Mouse (Mus musculus) liver, adult 2 months (tissue): ENCODE data around the gene Pgm2.

ENCODE experiments used
- CTCF ChIP-seq: fragments of 200-500 bp; IDR thresholded peaks from 2 replicates; pipeline ENCODE4 v1.5.1; 2011; ENCODE audit warnings: low read depth, low read length, control low read depth
- POLR2A ChIP-seq: fragments of 200-500 bp; IDR thresholded peaks from 2 replicates; pipeline ENCODE4 v1.6.1; 2011; ENCODE audit warnings: low read length, control low read depth; ENCODE audit not compliant: insufficient read depth; ENCODE audit errors: extremely low read depth

- TF ChIP-seq CTCF (no peak), POLR2A (no peak)
These were observed 15.4 kb upstream of the Pgm2 start for GRCm38 (mm10) chr5:64077353-64077752.
